In genomic region chr1:172244645-172245044, GRCm38 (mm10) we compare ENCODE assay signal across 15 mouse cellular contexts. TPM values are rescaled to one million over a fixed set of nuclear protein-coding genes. Genes with fewer than 3 reads are reported as not detected.
A peak's percentile ranks its signal among the peaks of the same experiment; 100 is the strongest.
DNase-seq lines count a peak whose midpoint lies in the region; ATAC-seq lines count a peak whose summit lies in the region.
"Not testable (repeated sequence)": the region's sequence is repeated elsewhere in the genome, so short reads cannot be mapped to it uniquely, and the experiment has no call there.
"Had no signal": no experiment of that assay in that cellular context is flagged by ENCODE, and none has a peak within 500 bp of the region (broad histone marks: within the 10 kb centered on the region; RNA-seq: fewer than 3 reads in every experiment).

No protein-coding gene starts in this region.

- H3K27me3 ChIP-seq in embryonic facial prominence, embryonic 13.5 days: peaks cover 24% of the 10 kb centered on the region
- H3K27me3 ChIP-seq in heart, embryonic 10.5 days (ENCODE audit: insufficient read depth, poor library complexity, severe bottlenecking); intestine, embryonic 15.5 days (replicated peaks); neural tube, embryonic 15.5 days (replicated peaks): not testable (repeated sequence)
- peaks cover 41% of the 10 kb centered on the region for H3K27me3 ChIP-seq in hindbrain, embryonic 10.5 days (ENCODE audit: insufficient read depth, poor library complexity, severe bottlenecking)
- peaks cover 50% of the 10 kb centered on the region for H3K27me3 ChIP-seq in liver, embryonic 12.5 days (replicated peaks)

- not testable (repeated sequence) for H3K27ac ChIP-seq in embryonic facial prominence, embryonic 13.5 days; hindbrain, embryonic 10.5 days; intestine, embryonic 15.5 days; liver, embryonic 12.5 days; neural tube, embryonic 15.5 days (replicated peaks)
- peak overlapping the region; percentile 44; the same call in 1 of the 2 replicates for H3K27ac ChIP-seq in heart, embryonic 10.5 days

- H3K4me1 ChIP-seq in embryonic facial prominence, embryonic 13.5 days: peaks cover 14% of the 10 kb centered on the region; the same call in 1 of the 2 replicates
- H3K4me1 ChIP-seq in heart, embryonic 10.5 days: peaks cover 21% of the 10 kb centered on the region; the same call in 1 of the 2 replicates
- H3K4me1 ChIP-seq in hindbrain, embryonic 10.5 days (replicated peaks): peaks cover 53% of the 10 kb centered on the region
- H3K4me1 ChIP-seq in intestine, embryonic 15.5 days (replicated peaks); liver, embryonic 12.5 days: not testable (repeated sequence)
- H3K4me1 ChIP-seq in neural tube, embryonic 15.5 days: peaks cover 10% of the 10 kb centered on the region

- not testable (repeated sequence) for H3K9me3 ChIP-seq in embryonic facial prominence, embryonic 13.5 days; heart, embryonic 10.5 days; hindbrain, embryonic 10.5 days; intestine, embryonic 15.5 days; liver, embryonic 12.5 days (replicated peaks); neural tube, embryonic 15.5 days (replicated peaks)

- 45% methylated on average over 23 of the region's 23 CpGs for WGBS in embryonic facial prominence, embryonic 13.5 days
- 23% methylated on average over 23 of the region's 23 CpGs for WGBS in heart, embryonic 10.5 days
- 39% methylated on average over 23 of the region's 23 CpGs for WGBS in hindbrain, embryonic 10.5 days
- 38% methylated on average over 23 of the region's 23 CpGs for WGBS in intestine, embryonic 15.5 days
- WGBS in liver, embryonic 12.5 days (ENCODE audit: insufficient replicate concordance): 20% methylated on average over 23 of the region's 23 CpGs
- whole genome bisulfite sequencing in neural tube, embryonic 15.5 days: 55% methylated on average over 23 of the region's 23 CpGs

- H3K9ac ChIP-seq in embryonic facial prominence, embryonic 13.5 days; intestine, embryonic 15.5 days; liver, embryonic 12.5 days; neural tube, embryonic 15.5 days (replicated peaks): not testable (repeated sequence)

- not testable (repeated sequence) for H3K36me3 ChIP-seq in embryonic facial prominence, embryonic 13.5 days; heart, embryonic 10.5 days; hindbrain, embryonic 10.5 days; intestine, embryonic 15.5 days; liver, embryonic 12.5 days; neural tube, embryonic 15.5 days

- ATAC-seq in embryonic facial prominence, embryonic 13.5 days (ENCODE audit: insufficient number of reproducible peaks, insufficient read depth, low FRiP score, low TSS enrichment, low read depth); intestine, embryonic 15.5 days; liver, embryonic 12.5 days; neural tube, embryonic 15.5 days (ENCODE audit: low FRiP score): not testable (repeated sequence)
- ATAC-seq in megakaryocyte progenitor cell, adult 5-6 weeks (replicated peaks; ENCODE audit: poor library complexity): peak; percentile 51

- H3K4me2 ChIP-seq in embryonic facial prominence, embryonic 13.5 days: peak overlapping the region; percentile 30
- peak overlapping the region; percentile 26; the same call in 1 of the 2 replicates for H3K4me2 ChIP-seq in intestine, embryonic 15.5 days (replicated peaks)
- H3K4me2 ChIP-seq in liver, embryonic 12.5 days: peak overlapping the region; percentile 34
- H3K4me2 ChIP-seq in neural tube, embryonic 15.5 days: peak overlapping the region; percentile 25

- H3K4me3 ChIP-seq in embryonic facial prominence, embryonic 13.5 days: 0 out of 2 replicates have a peak overlapping the region, but pooled peaks have one; percentile 1
- H3K4me3 ChIP-seq in heart, embryonic 10.5 days: peak overlapping the region; percentile 40
- H3K4me3 ChIP-seq in hindbrain, embryonic 10.5 days: peak overlapping the region; percentile 27
- H3K4me3 ChIP-seq in intestine, embryonic 15.5 days (replicated peaks); neural tube, embryonic 15.5 days (replicated peaks): not testable (repeated sequence)
- 0 out of 2 replicates have a peak overlapping the region, but pooled peaks have one; percentile 4 for H3K4me3 ChIP-seq in liver, embryonic 12.5 days

- DNase-seq in heart, embryonic 10.5 days (ENCODE audit: low spot score): peak; percentile 72
- not testable (repeated sequence) for DNase-seq in hindbrain, embryonic 10.5 days (ENCODE audit: low spot score)

RNA-seq across cellular contexts. Expression of gene Atp1a4, which starts 13.6 kb away (rescaled TPM):
- polyA plus RNA-seq in embryonic facial prominence, embryonic 13.5 days (2015; fragmentation: Nextera tagmentation; extraction: Ambion mirVana): not detected in 2 replicates
- polyA plus RNA-seq in heart, embryonic 10.5 days (2016; fragmentation: Nextera tagmentation; extraction: Ambion mirVana): 0.09 and 0.12 TPM in 2 replicates
- polyA plus RNA-seq in hindbrain, embryonic 10.5 days (2016; fragmentation: Nextera tagmentation; extraction: Ambion mirVana): not detected in 2 replicates
- polyA plus RNA-seq in intestine, embryonic 15.5 days (2015; fragmentation: Nextera tagmentation; extraction: Ambion mirVana): not detected in 2 replicates
- not detected in 2 replicates for polyA plus RNA-seq in liver, embryonic 12.5 days (2016; fragmentation: Nextera tagmentation; extraction: Ambion mirVana)
- total RNA-seq in megakaryocyte progenitor cell, adult 5-6 weeks (2015): not detected in 2 replicates
- not detected in 2 replicates for total RNA-seq in megakaryocyte progenitor cell, adult 5-6 weeks (2017)
- 0.05 TPM in 1 of 2 replicates, not detected in the other for polyA plus RNA-seq in neural tube, embryonic 15.5 days (2015; fragmentation: Nextera tagmentation; extraction: Ambion mirVana)
- total RNA-seq: heart, postnatal 36 days; layer of hippocampus, adult 2 months; left cerebral cortex, postnatal 36 days had no signal
- polyA plus RNA-seq: CD4-positive, CD25-positive, alpha-beta regulatory T cell, adult 4 months; intestine, postnatal 0 days; midbrain, postnatal 0 days; neural tube, embryonic 11.5 days; spleen, adult 2 months had no signal

RNA-seq across cellular contexts. Expression of gene Igsf8, which starts 16.8 kb away (rescaled TPM):
- 46.9 and 49.8 TPM in 2 replicates for polyA plus RNA-seq in embryonic facial prominence, embryonic 13.5 days (2015; fragmentation: Nextera tagmentation; extraction: Ambion mirVana)
- 30.1 and 33.2 TPM in 2 replicates for polyA plus RNA-seq in heart, embryonic 10.5 days (2016; fragmentation: Nextera tagmentation; extraction: Ambion mirVana)
- polyA plus RNA-seq in hindbrain, embryonic 10.5 days (2016; fragmentation: Nextera tagmentation; extraction: Ambion mirVana): 63.5 and 142 TPM in 2 replicates
- polyA plus RNA-seq in intestine, embryonic 15.5 days (2015; fragmentation: Nextera tagmentation; extraction: Ambion mirVana): 46.1 and 53.3 TPM in 2 replicates
- 19.0 and 20.5 TPM in 2 replicates for polyA plus RNA-seq in liver, embryonic 12.5 days (2016; fragmentation: Nextera tagmentation; extraction: Ambion mirVana)
- total RNA-seq in megakaryocyte progenitor cell, adult 5-6 weeks (2015): 28.8 and 29.7 TPM in 2 replicates
- 25.5 and 30.6 TPM in 2 replicates for total RNA-seq in megakaryocyte progenitor cell, adult 5-6 weeks (2017)
- 70.9 and 71.3 TPM in 2 replicates for polyA plus RNA-seq in neural tube, embryonic 15.5 days (2015; fragmentation: Nextera tagmentation; extraction: Ambion mirVana)

RNA-seq across cellular contexts. Expression of gene Casq1, which starts 25.0 kb away (rescaled TPM):
- 2.1 and 4.3 TPM in 2 replicates for polyA plus RNA-seq in embryonic facial prominence, embryonic 13.5 days (2015; fragmentation: Nextera tagmentation; extraction: Ambion mirVana)
- polyA plus RNA-seq in heart, embryonic 10.5 days (2016; fragmentation: Nextera tagmentation; extraction: Ambion mirVana): 225 and 307 TPM in 2 replicates
- polyA plus RNA-seq in hindbrain, embryonic 10.5 days (2016; fragmentation: Nextera tagmentation; extraction: Ambion mirVana): 1.3 and 2.0 TPM in 2 replicates
- polyA plus RNA-seq in intestine, embryonic 15.5 days (2015; fragmentation: Nextera tagmentation; extraction: Ambion mirVana): 18.4 and 20.2 TPM in 2 replicates
- polyA plus RNA-seq in liver, embryonic 12.5 days (2016; fragmentation: Nextera tagmentation; extraction: Ambion mirVana): 0.08 and 0.32 TPM in 2 replicates
- not detected in 2 replicates for total RNA-seq in megakaryocyte progenitor cell, adult 5-6 weeks (2015)
- total RNA-seq in megakaryocyte progenitor cell, adult 5-6 weeks (2017): not detected in 2 replicates
- 3.8 and 4.0 TPM in 2 replicates for polyA plus RNA-seq in neural tube, embryonic 15.5 days (2015; fragmentation: Nextera tagmentation; extraction: Ambion mirVana)
- polyA plus RNA-seq: CD4-positive, CD25-positive, alpha-beta regulatory T cell, adult 4 months had no signal

RNA-seq across cellular contexts. Expression of gene Pea15a, which starts 38.0 kb away (rescaled TPM):
- 79.3 and 83.7 TPM in 2 replicates for polyA plus RNA-seq in embryonic facial prominence, embryonic 13.5 days (2015; fragmentation: Nextera tagmentation; extraction: Ambion mirVana)
- 115 and 152 TPM in 2 replicates for polyA plus RNA-seq in heart, embryonic 10.5 days (2016; fragmentation: Nextera tagmentation; extraction: Ambion mirVana)
- polyA plus RNA-seq in hindbrain, embryonic 10.5 days (2016; fragmentation: Nextera tagmentation; extraction: Ambion mirVana): 295 and 370 TPM in 2 replicates
- 86.4 and 89.0 TPM in 2 replicates for polyA plus RNA-seq in intestine, embryonic 15.5 days (2015; fragmentation: Nextera tagmentation; extraction: Ambion mirVana)
- 25.7 and 26.0 TPM in 2 replicates for polyA plus RNA-seq in liver, embryonic 12.5 days (2016; fragmentation: Nextera tagmentation; extraction: Ambion mirVana)
- total RNA-seq in megakaryocyte progenitor cell, adult 5-6 weeks (2015): 3.1 and 4.9 TPM in 2 replicates
- total RNA-seq in megakaryocyte progenitor cell, adult 5-6 weeks (2017): 2.2 and 2.6 TPM in 2 replicates
- 378 and 415 TPM in 2 replicates for polyA plus RNA-seq in neural tube, embryonic 15.5 days (2015; fragmentation: Nextera tagmentation; extraction: Ambion mirVana)

RNA-seq across cellular contexts. Expression of gene Atp1a2, which starts 53.2 kb away (rescaled TPM):
- 1.9 and 2.5 TPM in 2 replicates for polyA plus RNA-seq in embryonic facial prominence, embryonic 13.5 days (2015; fragmentation: Nextera tagmentation; extraction: Ambion mirVana)
- 8.7 and 22.5 TPM in 2 replicates for polyA plus RNA-seq in heart, embryonic 10.5 days (2016; fragmentation: Nextera tagmentation; extraction: Ambion mirVana)
- 2.1 and 2.3 TPM in 2 replicates for polyA plus RNA-seq in hindbrain, embryonic 10.5 days (2016; fragmentation: Nextera tagmentation; extraction: Ambion mirVana)
- polyA plus RNA-seq in intestine, embryonic 15.5 days (2015; fragmentation: Nextera tagmentation; extraction: Ambion mirVana): 3.3 TPM in 2 replicates
- polyA plus RNA-seq in liver, embryonic 12.5 days (2016; fragmentation: Nextera tagmentation; extraction: Ambion mirVana): 0.24 and 0.36 TPM in 2 replicates
- total RNA-seq in megakaryocyte progenitor cell, adult 5-6 weeks (2015): not detected in 2 replicates
- total RNA-seq in megakaryocyte progenitor cell, adult 5-6 weeks (2017): not detected in 2 replicates
- polyA plus RNA-seq in neural tube, embryonic 15.5 days (2015; fragmentation: Nextera tagmentation; extraction: Ambion mirVana): 57.9 and 63.1 TPM in 2 replicates

Comparison
In these comparisons a context has a peak if more than half of its experiments do, and no peak if none do; other contexts are left out.
1. RNA of gene Casq1, which starts 25.0 kb away (polyA plus RNA-seq): 225 to 307 TPM in heart, embryonic 10.5 days; 18.4 to 20.2 TPM in intestine, embryonic 15.5 days, 3.8 to 4.0 TPM in neural tube, embryonic 15.5 days, 2.1 to 4.3 TPM in embryonic facial prominence, embryonic 13.5 days, 1.3 to 2.0 TPM in hindbrain, embryonic 10.5 days and 0.08 to 0.32 TPM in liver, embryonic 12.5 days; every median in the first group is over 10 times any median in the second.
2. Peak in every context shown above with its lines, with median percentiles within 50 percentile points of each other: H3K4me2 ChIP-seq.